Mouse (Mus musculus) WW6 (cell line): ENCODE measurements around the gene Gm21761.
"Not testable (repeated sequence)": the region's sequence is repeated elsewhere in the genome, so short reads cannot be mapped to it uniquely, and the experiment has no call there.

ENCODE experiments used
- DNase-seq: peaks from one replicate; pipeline ENCODE4 v3.0.0-alpha.2; 2013; ENCODE audit warnings: low read depth, low spot score

Gm21761 gene

DNA sequence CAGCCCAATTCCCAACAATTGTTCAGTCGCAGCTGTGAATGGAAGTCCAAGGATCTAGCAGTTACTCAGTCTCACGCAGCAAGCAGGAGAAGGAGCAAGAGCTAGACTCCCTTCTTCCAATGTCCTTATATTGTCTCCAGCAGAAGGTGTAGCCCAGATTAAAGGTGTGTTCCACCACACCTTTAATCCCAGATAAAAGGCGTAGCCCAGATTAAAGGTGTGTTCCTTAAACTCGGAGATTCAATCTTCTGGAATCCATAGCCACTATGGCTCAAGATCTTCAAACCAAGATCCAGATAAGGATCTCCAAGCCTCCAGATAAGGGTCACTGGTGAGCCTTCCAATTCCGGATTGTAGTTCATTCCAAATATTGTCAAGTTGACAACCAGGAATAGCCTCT lies at the start of gene Gm21761:
Gm21761 (minus strand) TSS at position 101 of the 400 bp plus-strand sequence.
- not testable (repeated sequence) for DNase-seq

- DNase-seq = not testable (repeated sequence)
These were observed 40.1 kb upstream of the Gm21761 start for GRCm38 (mm10) chr13:119969163-119969562.

DNA sequence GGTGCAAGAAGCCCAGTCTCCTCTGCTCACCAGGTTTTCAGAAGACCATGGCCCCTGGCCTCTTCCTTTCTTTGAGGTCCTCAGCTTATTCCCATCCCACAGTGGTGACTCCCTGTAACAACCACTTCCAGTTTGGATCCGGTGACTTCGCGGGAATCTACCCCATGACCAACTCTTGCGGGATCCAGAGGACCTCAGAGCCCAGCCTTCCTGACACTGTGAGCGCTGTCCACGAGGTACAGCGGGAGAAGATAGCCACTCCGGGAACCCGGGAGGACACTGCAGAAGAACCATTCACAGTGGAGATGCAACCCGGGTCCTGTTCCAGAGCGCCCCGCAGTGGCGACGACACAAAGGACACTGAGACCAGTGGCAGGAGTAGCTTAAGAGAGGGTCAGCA lies 39.1 kb upstream of the Gm21761 start:
- not testable (repeated sequence) for DNase-seq

DNA sequence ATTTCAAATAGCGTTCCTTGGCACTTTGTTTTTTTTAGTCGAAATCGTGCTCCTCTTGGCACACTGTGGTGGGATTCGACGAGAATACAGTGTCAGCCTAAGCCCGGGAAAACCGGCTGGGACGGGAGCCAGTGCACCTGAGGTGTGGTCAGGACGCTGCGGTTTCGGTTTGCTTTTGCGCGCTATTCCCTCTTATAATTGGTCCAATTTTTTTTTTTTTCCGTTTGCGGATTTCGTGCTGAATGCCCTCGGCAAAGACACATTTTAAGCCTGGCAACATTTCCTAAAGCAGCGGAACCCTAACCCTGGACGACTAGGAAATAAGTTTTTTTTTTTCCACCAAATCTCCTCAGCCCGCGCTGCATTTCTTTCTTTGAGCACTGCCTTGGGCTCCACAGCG lies 36.9 kb upstream of the Gm21761 start:
- DNase-seq = not testable (repeated sequence)

- not testable (repeated sequence) for DNase-seq
These were observed 36.4 kb upstream of the Gm21761 start for GRCm38 (mm10) chr13:119965302-119965952.

- not testable (repeated sequence) for DNase-seq
These were observed 33.8 kb upstream of the Gm21761 start for GRCm38 (mm10) chr13:119962856-119963255.

- not testable (repeated sequence) for DNase-seq
These were observed 26.5 kb upstream of the Gm21761 start for GRCm38 (mm10) chr13:119955567-119955966.

GRCm38 (mm10) chr13:119955089-119955488 lies 26.0 kb upstream of the Gm21761 start:
- DNase-seq = not testable (repeated sequence)

- not testable (repeated sequence) for DNase-seq
These were observed 21.6 kb upstream of the Gm21761 start, which contains the start of gene B020031M17Rik for GRCm38 (mm10) chr13:119950706-119951105. TSS of gene B020031M17Rik (minus strand) at chr13:119950806.

GRCm38 (mm10) chr13:119924597-119925340 lies 4.3 kb downstream of the Gm21761 start:
- not testable (repeated sequence) for DNase-seq

- DNase-seq = not testable (repeated sequence)
These were observed 11.9 kb downstream of the Gm21761 start for GRCm38 (mm10) chr13:119916966-119917722.

DNA sequence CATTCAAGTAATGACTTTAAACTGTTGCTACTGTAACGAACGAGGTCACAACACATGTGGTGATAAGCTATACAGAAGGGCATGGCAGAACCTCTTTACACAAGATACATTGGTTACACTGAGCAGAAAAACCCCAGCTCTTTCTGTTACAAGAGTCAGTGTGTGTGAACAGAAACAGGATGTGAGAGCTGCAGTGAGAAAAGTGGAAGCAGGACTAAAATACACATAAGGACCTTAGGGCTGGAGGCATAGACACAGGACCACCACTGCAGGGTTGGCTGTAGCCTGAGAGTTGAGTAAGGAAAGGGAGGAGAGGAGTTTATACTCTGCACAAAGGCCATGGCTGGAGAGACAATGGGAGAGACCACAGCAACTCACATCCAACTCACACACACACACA lies 12.6 kb downstream of the Gm21761 start:
- DNase-seq = not testable (repeated sequence)

GRCm38 (mm10) chr13:119898549-119898948 lies 30.5 kb downstream of the Gm21761 start:
- not testable (repeated sequence) for DNase-seq

DNA sequence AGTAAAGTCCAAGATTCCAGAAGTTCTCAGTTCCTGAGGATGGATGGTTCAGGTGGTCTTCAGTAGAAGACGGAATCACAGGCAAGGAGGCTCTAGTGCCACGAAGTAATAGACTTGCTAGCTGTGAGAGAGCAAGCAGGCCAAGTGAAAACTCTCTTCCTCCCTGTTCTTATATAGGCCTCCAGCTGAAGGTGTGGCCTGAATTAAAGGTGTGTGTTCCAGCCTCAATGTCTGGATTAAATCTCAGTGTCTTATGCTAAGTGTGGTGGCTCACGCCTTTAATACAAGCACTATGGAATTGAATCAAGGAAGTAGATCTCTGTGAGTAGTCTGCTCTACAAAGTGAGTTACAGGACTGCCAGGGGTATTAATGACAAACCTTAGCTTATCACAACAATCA lies 34.4 kb downstream of the Gm21761 start, which contains the start of gene Tcstv1:
Tcstv1 (minus strand) TSS at position 101 of the 400 bp plus-strand sequence.
- not testable (repeated sequence) for DNase-seq

DNA sequence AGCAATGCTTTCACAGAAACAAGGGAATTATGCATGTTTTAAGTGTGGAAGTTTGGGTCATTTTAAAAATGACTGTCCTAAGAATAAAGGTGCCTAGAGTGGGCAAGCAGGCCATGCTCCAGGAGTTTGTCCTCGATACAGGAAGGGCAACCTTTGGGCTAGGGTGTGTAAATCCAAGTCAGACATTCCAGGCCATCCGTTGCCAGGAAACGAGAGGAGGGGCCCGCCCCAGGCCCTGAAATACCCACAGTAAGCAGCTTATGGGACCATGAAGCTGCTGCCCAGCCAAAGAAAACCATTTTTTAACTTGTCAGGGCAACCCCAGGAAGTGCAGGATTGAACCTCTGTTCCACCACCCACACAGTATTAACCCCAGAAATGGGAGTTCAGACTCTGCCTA lies 42.2 kb downstream of the Gm21761 start:
- not testable (repeated sequence) for DNase-seq

GRCm38 (mm10) chr13:119864395-119864999 lies 64.6 kb downstream of the Gm21761 start:
- not testable (repeated sequence) for DNase-seq

- not testable (repeated sequence) for DNase-seq
These were observed 66.7 kb downstream of the Gm21761 start for GRCm38 (mm10) chr13:119862399-119862798.
